Mouse (Mus musculus) T-cell, adult 66 days (primary cell): ENCODE measurements around the gene Itm2b. TPM values are rescaled to one million over a fixed set of nuclear protein-coding genes. Genes with fewer than 3 reads are reported as not detected.

Source experiments
- total RNA-seq, 2 experiments: library from RNA; stranded (reverse); gene quantifications; 3 replicates in 1 of 2; 4 replicates in 1 of 2; pipeline ENCODE4 v1.2.4; 2023

Gene Itm2b
- total RNA-seq, result 100 to 1,000 TPM; 488 to 516 TPM

GRCm38 (mm10) chr14:73384913-73385719, at the start of gene Itm2b:
Gene Itm2b, minus strand, starts transcription at chr14:73385289.

GRCm38 (mm10) chr14:73325456-73326381, 59.4 kb downstream of the Itm2b start, which contains the start of gene Rb1:
Gene Rb1, minus strand, starts transcription at chr14:73325822.

Other genes with a start within 250 kb of the Itm2b start
- gene Lpar6, start 147.4 kb downstream of the Itm2b start, total RNA-seq, result 10 to 100 TPM; 15.5 to 15.9 TPM
- gene Rb1, start 59.5 kb downstream of the Itm2b start, total RNA-seq, result 10 to 100 TPM; 49.8 to 58.5 TPM
- gene Med4, start 124.7 kb upstream of the Itm2b start, total RNA-seq, result 10 to 100 TPM; 61.0 to 62.5 TPM
- gene Sucla2, start 140.0 kb upstream of the Itm2b start, total RNA-seq, result 10 to 100 TPM; 51.3 to 54.0 TPM
- gene Nudt15, start 163.0 kb upstream of the Itm2b start, total RNA-seq, result 10 to 100 TPM in 1 of 2 experiments, 1 to 10 TPM in 1; 9.2 to 13.8 TPM